Mouse (Mus musculus) common myeloid progenitor, adult 5-6 weeks (primary cell): ENCODE measurements around the gene Slc25a42. TPM values are rescaled to one million over a fixed set of nuclear protein-coding genes. Genes with fewer than 3 reads are reported as not detected.
A peak's percentile ranks its signal among the peaks of the same experiment; 100 is the strongest.
"Not testable (repeated sequence)": the region's sequence is repeated elsewhere in the genome, so short reads cannot be mapped to it uniquely, and the experiment has no call there.

Experiments
- ATAC-seq: replicated peaks from 2 replicates; pipeline ENCODE4 v1.8.0; 2016; ENCODE audit warnings: low read depth, mild to moderate bottlenecking, moderate TSS enrichment, inconsistent platforms; ENCODE audit not compliant: poor library complexity, severe bottlenecking
- total RNA-seq: library from RNA; stranded (forward); fragments of 200-1000, 187-1606 nt; gene quantifications from 2 replicates; pipeline ENCODE4 v1.2.3, GENCODE M21; 2017

Gene Slc25a42
- total RNA-seq, 1 experiment from 2014 or later, result 4.1 TPM

DNA sequence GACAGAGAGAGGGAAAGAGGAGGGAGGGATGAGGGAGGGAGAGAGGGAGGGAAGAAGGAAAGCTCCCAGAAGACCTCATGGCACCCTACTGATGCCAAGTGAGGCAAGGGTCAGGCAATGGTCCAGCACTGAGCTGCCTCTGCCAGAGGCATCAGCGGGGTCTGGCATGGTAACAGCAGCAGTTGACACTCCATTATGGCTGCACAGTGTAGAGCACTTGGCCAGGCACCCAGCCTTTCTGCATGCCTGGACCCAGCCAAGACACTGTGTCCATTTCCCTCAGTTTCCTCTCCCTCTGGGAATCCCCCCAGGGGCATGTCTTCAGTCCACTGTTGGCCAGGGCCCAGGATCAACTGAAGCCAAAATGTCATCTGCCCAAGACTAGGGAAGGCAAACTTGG lies 4.5 kb upstream of the Slc25a42 start:
- ATAC-seq, result no peak

- not testable (repeated sequence) for ATAC-seq
Observed at GRCm38 (mm10) chr8:70216161-70216560, 4.1 kb upstream of the Slc25a42 start.

DNA sequence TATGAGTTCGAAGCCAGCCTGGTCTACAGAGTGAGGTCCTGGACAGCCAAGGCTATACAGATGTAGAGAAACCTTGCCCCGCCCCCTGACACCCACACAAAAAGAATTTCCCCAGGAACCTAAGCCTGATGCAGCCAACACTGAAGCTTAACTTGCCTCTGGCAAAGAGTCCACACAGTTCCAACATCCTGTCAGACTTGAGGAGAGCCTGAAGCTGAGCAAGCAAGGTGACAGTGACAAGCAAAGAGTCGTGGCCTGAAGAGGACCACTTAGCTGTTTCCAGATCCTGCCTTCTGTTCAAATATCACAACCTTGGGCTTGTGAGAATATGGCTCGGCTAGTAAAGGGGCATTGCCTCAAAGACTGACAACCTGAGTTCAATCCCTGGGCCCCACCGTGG lies 3.0 kb upstream of the Slc25a42 start:
- no peak for ATAC-seq

GRCm38 (mm10) chr8:70214411-70214810 lies 2.3 kb upstream of the Slc25a42 start:
- no peak for ATAC-seq

DNA sequence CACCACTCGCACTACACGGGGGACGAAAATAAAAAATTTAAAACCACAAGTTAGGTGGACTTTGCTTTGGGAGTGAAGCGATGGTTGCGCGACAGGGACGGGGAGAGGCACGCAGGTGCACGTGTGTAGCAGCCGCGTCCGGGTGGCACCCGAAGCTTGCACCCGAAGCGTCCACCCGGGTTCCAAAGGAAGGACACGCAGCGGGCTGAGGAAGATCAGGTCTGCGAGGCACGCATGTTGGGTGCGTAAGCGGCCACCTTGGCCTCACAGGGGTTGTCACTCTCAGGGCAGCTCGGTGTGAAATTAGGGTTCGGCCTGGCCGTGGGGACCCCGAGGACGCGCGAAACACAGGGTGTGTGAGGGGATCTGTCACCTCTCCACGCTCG lies 386 bp downstream of the Slc25a42 start:
- ATAC-seq, result no peak

DNA sequence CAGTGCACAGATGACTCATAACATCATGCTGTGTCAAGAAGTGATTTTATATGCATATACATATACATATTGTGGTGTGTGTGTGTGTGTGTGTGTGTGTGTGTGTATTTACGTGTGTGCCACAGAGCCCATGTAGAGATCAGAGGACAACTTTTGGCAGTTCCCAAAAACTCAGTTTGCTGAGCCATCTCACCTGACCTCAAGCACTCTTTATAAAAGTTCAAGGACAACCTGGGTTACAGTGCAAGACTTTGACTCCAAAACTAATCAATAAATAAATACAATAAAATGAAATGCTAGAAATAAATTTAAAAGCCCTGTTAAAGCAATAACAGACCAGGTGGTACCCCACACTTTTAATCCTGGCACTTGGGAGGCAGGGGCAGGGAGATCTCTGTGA lies 830 bp downstream of the Slc25a42 start:
- ATAC-seq, result no peak

- no peak for ATAC-seq
Observed at GRCm38 (mm10) chr8:70210538-70210937, 1.6 kb downstream of the Slc25a42 start.

DNA sequence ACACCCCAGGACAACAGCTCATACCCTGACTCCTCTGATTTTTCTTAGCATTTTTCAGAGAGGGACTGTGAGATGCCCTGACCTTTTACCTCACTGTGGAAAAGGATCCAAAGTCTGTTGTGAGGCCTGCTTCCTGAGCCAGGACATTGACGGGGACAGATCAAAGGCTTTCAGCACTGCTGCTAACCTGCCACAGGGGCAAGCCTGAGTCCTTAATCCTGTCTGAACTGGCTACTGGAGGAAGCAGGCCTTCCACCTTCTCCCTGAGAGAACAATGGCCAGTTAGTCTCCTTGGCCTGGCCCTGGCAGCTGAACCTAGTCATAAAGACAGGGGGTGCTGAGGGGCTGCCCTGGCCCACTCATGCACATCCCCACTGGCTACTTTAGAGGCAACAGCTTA lies 4.0 kb downstream of the Slc25a42 start:
- no peak for ATAC-seq

- ATAC-seq, result no peak
Observed at GRCm38 (mm10) chr8:70204757-70205156, 7.3 kb downstream of the Slc25a42 start.

GRCm38 (mm10) chr8:70203072-70203471 lies 9.0 kb downstream of the Slc25a42 start:
- no peak for ATAC-seq

GRCm38 (mm10) chr8:70201417-70201816 lies 10.7 kb downstream of the Slc25a42 start:
- peak; percentile 70 for ATAC-seq

DNA sequence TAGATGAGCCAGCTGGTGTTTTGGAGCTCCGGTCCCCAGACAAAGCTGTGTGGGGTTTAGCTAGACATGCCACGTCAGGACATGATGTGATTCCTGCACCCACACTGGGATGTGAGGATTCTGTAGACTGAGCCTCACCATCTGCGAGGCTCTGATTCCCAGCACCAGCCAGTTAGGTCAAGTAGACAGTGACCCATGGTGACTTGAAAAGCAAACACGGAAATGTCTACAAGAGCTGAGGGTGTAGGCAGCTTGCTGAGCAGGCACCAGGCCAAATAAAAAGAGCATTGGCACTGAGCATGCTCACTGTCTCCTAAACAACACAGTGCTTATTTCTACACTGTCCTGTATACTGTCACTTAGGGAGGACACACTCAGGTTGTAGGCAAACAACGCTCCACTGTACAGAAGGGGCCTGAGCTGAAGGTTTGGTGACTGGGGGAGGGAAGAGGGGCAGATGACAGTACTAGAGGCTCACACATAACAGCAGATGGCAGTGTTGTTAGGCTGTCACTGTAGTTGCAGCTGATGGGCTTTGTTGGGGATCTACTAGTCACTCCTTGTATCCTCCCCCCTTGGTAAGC lies 11.9 kb downstream of the Slc25a42 start:
- ATAC-seq, result peak; percentile 69

DNA sequence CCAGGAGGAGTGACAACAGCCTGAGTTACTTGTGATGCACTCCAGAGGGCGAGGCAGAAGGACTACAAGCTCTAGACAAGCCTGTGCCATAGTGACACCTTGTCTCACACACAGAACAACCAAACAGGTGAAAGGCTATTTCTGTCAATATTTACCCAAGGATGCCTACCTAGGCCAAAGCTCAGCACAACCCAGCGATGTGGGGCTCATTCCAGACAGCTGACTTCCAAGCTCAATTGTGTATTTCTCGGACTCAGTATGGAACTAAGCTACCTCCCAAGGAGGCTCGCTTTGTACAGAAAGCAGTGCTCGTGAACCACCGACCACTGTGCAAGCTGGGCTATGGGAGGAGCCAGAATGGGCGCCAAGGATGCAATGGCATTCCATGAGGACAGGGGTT lies 14.5 kb downstream of the Slc25a42 start:
- ATAC-seq, result no peak

DNA sequence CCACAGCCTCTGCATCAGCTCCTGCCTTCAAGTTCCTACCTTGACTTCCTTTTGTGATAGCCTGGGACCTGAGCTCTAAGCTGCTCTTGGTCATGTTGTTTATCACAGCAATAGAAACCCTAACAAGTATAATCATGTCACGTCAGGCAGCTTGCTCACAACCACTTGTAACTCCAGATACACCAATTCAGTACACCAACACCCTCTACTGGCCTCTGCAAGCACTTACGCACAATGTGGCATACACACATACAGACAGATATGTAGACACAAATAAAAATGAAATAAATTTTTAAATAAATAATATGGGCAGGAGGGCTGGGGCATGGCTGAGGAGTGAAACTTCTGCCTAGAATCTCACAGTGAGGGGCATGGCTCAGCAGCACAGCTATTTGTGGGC lies 16.3 kb downstream of the Slc25a42 start:
- no peak for ATAC-seq

GRCm38 (mm10) chr8:70194191-70194590 lies 17.9 kb downstream of the Slc25a42 start:
- ATAC-seq, result no peak

GRCm38 (mm10) chr8:70193238-70193637 lies 18.9 kb downstream of the Slc25a42 start:
- ATAC-seq, result no peak

DNA sequence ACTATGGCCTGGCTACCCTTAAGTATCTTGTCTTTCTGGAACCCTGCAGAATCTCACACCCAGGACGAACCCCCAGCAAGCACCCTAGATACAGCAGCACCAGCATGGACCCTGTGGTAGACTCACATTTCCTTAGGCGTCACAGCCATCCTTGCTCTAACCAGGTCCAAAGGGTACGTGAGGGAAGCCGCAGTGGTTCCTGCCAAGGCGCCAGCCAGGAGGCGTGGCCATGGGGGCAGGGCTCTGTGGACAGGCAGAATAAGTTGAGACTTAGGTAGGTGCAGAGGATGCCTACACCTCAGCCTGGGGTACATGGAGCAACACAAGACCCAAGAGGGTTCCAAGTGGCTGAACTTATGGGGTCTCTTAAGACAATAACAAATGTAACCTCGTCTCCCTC lies 23.4 kb downstream of the Slc25a42 start:
- no peak for ATAC-seq

GRCm38 (mm10) chr8:70183194-70183593 lies 28.9 kb downstream of the Slc25a42 start:
- no peak for ATAC-seq

DNA sequence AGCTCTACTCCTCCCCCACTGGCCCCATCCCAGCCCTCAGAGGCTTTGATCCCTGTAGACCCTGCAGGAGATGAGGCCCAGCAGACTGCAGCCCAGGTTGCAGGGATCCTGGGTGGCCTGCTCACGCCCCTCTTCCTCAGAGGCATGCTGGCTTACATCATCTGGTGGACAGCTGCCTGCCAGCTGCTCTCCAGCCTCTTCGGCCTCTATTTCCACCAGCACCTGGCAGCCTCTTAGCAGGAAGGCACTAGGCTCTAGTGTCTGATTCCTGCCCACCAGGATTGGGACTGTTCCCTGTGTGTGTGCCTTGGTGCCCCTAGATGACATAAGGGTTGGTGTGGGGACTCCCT lies 30.2 kb downstream of the Slc25a42 start:
- ATAC-seq, result no peak

GRCm38 (mm10) chr8:70181212-70181902 lies 30.7 kb downstream of the Slc25a42 start:
- ATAC-seq, result no peak; the same call in 1 of the 2 replicates

- ATAC-seq, result peak; percentile 67; the same call in 1 of the 2 replicates
Observed at GRCm38 (mm10) chr8:70179082-70179481, 33.0 kb downstream of the Slc25a42 start.

DNA sequence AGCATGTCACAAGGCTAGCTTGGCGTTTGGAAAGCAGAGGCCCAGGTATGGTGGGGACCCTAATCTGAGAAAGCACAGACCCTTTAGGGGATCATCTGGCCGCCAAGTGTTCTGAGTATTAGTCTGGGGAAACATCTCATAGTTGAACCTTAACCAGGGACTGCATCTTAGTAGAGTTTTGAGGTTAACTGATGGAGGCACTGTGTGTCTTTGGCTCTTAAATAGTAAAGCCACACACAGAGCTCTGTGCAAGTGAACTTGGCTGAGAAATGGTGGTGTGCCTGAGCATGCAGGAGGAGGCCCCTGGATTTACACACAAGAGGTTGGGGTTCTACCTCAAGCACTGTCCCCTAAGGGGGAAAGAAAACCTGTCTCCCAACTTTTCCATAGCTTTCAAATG lies 33.9 kb downstream of the Slc25a42 start:
- no peak for ATAC-seq
